Mouse (Mus musculus) forebrain, postnatal 0 days (tissue): ENCODE data around the gene Spg11. TPM values are rescaled to one million over a fixed set of nuclear protein-coding genes. Genes with fewer than 3 reads are reported as not detected.
A peak's percentile ranks its signal among the peaks of the same experiment; 100 is the strongest.

Source experiments
- ATAC-seq: fragments of 200-750 bp; cut with Nextera tagmentation; 2 replicates; pipeline ENCODE4 v1.8.0; 2017; ENCODE audit warnings: mild to moderate bottlenecking, moderate library complexity
- DNase-seq: peaks from one replicate; pipeline ENCODE4 v3.0.0-alpha.2; 2015
- H3K27ac ChIP-seq: fragments of 300-500 bp; sonication (generic); 2 replicates; pipeline ENCODE4 v1.5.1; 2014; ENCODE audit warnings: low read depth, mild to moderate bottlenecking, antibody characterized with exemption, low read length, moderate library complexity, mixed read lengths
- H3K27me3 ChIP-seq: fragments of 300-500 bp; sonication (generic); 2 replicates; pipeline ENCODE4 v1.6.1; 2014; ENCODE audit warnings: mild to moderate bottlenecking, low read length, mixed read lengths; ENCODE audit not compliant: insufficient read depth
- H3K36me3 ChIP-seq: fragments of 300-500 bp; sonication (generic); 2 replicates; pipeline ENCODE4 v1.6.1; 2014; ENCODE audit warnings: mild to moderate bottlenecking, moderate library complexity; ENCODE audit not compliant: insufficient read depth
- H3K4me1 ChIP-seq: fragments of 300-500 bp; sonication (generic); 2 replicates; pipeline ENCODE4 v1.6.1; 2014; ENCODE audit warnings: antibody characterized with exemption; ENCODE audit not compliant: insufficient read depth
- H3K4me2 ChIP-seq: fragments of 300-500 bp; sonication (generic); 2 replicates; pipeline ENCODE4 v1.6.1; 2014; ENCODE audit warnings: low read depth, mild to moderate bottlenecking, moderate library complexity
- H3K4me3 ChIP-seq: fragments of 300-500 bp; sonication (generic); 2 replicates; pipeline ENCODE4 v1.5.1; 2014; ENCODE audit warnings: low read depth, low read length, mixed read lengths
- H3K9ac ChIP-seq: fragments of 300-500 bp; sonication (generic); 2 replicates; pipeline ENCODE4 v1.6.1; 2014; ENCODE audit warnings: mild to moderate bottlenecking
- H3K9me3 ChIP-seq: fragments of 300-500 bp; sonication (generic); 2 replicates; pipeline ENCODE4 v1.6.1; 2016; ENCODE audit warnings: low read length
- CTCF ChIP-seq: sonication (generic); IDR thresholded peaks from 2 replicates; pipeline ENCODE4 v1.5.1; 2016; ENCODE audit warnings: antibody characterized with exemption, control low read depth, low read depth
- WGBS: fragments of 180-500 bp; shearing (Covaris S2); extraction: QIAGEN DNeasy Blood & Tissue Kit; methylation state at CpG from one replicate; pipeline ENCODE4 v1.1.7; 2014; 5-methylcytosine and 5-hydroxymethylcytosine counted together
- polyA plus RNA-seq: library from polyadenylated mRNA; unstranded; fragments of >200 nt; fragmentation: Nextera tagmentation; extraction: Ambion mirVana; gene quantifications from 2 replicates; pipeline ENCODE4 v1.2.1, GENCODE M21; 2015
- total RNA-seq: library from RNA; depleted of rRNA; stranded (reverse); fragments of >200 nt; gene quantifications from 2 replicates; pipeline ENCODE4 v1.2.3, GENCODE M21; 2014

Gene Spg11
- total and polyA plus RNA-seq, 2 experiments from 2014 or later: 4.5 to 22.7 TPM

- H3K4me3 ChIP-seq: no peak overlapping the region
- no peak for ATAC-seq
- H3K27me3 ChIP-seq: no peaks in the 10 kb centered on the region
- no peak overlapping the region for H3K27ac ChIP-seq
- WGBS: 62% methylated on average over 4 of the region's 4 CpGs
- no peaks in the 10 kb centered on the region for H3K36me3 ChIP-seq
- no peak overlapping the region for H3K9ac ChIP-seq
- no peak overlapping the region for H3K4me2 ChIP-seq
- no peaks in the 10 kb centered on the region for H3K4me1 ChIP-seq
- TF ChIP-seq CTCF: no peak
- no peak for DNase-seq
- no peaks in the 10 kb centered on the region for H3K9me3 ChIP-seq
Measured at GRCm38 (mm10) chr2:122145756-122146155, 27.6 kb upstream of the Spg11 start.

- H3K36me3 ChIP-seq: no peaks in the 10 kb centered on the region
- ATAC-seq: no peak
- no peaks in the 10 kb centered on the region for H3K9me3 ChIP-seq
- TF ChIP-seq CTCF: no peak
- no peaks in the 10 kb centered on the region for H3K4me1 ChIP-seq
- no peak overlapping the region for H3K27ac ChIP-seq
- H3K4me3 ChIP-seq: no peak overlapping the region
- no peak overlapping the region for H3K4me2 ChIP-seq
- DNase-seq: no peak
- H3K9ac ChIP-seq: no peak overlapping the region
- WGBS: 95% methylated on average over 3 of the region's 3 CpGs
- H3K27me3 ChIP-seq: no peaks in the 10 kb centered on the region
Measured at GRCm38 (mm10) chr2:122143111-122143510, 24.9 kb upstream of the Spg11 start.

GRCm38 (mm10) chr2:122141332-122141967 is 23.3 kb upstream of the Spg11 start:
- DNase-seq (no peak), ATAC-seq (peak; percentile 36; the same call in 1 of the 2 replicates)
- Histone ChIP-seq H3K27me3 (no peaks in the 10 kb centered on the region), H3K36me3 (no peaks in the 10 kb centered on the region), H3K9ac (no peak overlapping the region), H3K4me1 (no peaks in the 10 kb centered on the region), H3K9me3 (no peaks in the 10 kb centered on the region), H3K27ac (no peak overlapping the region), H3K4me2 (no peak overlapping the region), H3K4me3 (no peak overlapping the region)
- 76% methylated on average over 5 of the region's 5 CpGs for WGBS
- no peak for TF ChIP-seq CTCF

GRCm38 (mm10) chr2:122140815-122141214 is 22.6 kb upstream of the Spg11 start:
- no peaks in the 10 kb centered on the region for H3K4me1 ChIP-seq
- TF ChIP-seq CTCF: no peak
- H3K27ac ChIP-seq: no peak overlapping the region
- no peak overlapping the region for H3K9ac ChIP-seq
- WGBS: 80% methylated on average over 2 of the region's 2 CpGs
- H3K9me3 ChIP-seq: no peaks in the 10 kb centered on the region
- H3K4me3 ChIP-seq: no peak overlapping the region
- H3K27me3 ChIP-seq: no peaks in the 10 kb centered on the region
- H3K4me2 ChIP-seq: no peak overlapping the region
- no peaks in the 10 kb centered on the region for H3K36me3 ChIP-seq
- ATAC-seq (no peak), DNase-seq (no peak)

- no peak for DNase-seq
- no peaks in the 10 kb centered on the region for H3K36me3 ChIP-seq
- no peak overlapping the region for H3K27ac ChIP-seq
- H3K4me1 ChIP-seq: no peaks in the 10 kb centered on the region
- no peak for TF ChIP-seq CTCF
- ATAC-seq: no peak
- 72% methylated on average over 5 of the region's 5 CpGs for WGBS
- no peak overlapping the region for H3K4me2 ChIP-seq
- no peak overlapping the region for H3K9ac ChIP-seq
- H3K9me3 ChIP-seq: no peaks in the 10 kb centered on the region
- no peaks in the 10 kb centered on the region for H3K27me3 ChIP-seq
- no peak overlapping the region for H3K4me3 ChIP-seq
Measured at GRCm38 (mm10) chr2:122137839-122138465, 19.8 kb upstream of the Spg11 start.

GRCm38 (mm10) chr2:122132618-122133017 is 14.4 kb upstream of the Spg11 start:
- no peak overlapping the region for H3K27ac ChIP-seq
- H3K9me3 ChIP-seq: no peaks in the 10 kb centered on the region
- no peaks in the 10 kb centered on the region for H3K36me3 ChIP-seq
- H3K4me2 ChIP-seq: no peak overlapping the region
- H3K4me1 ChIP-seq: no peaks in the 10 kb centered on the region
- H3K4me3 ChIP-seq: no peak overlapping the region
- no peak for TF ChIP-seq CTCF
- DNase-seq (no peak), ATAC-seq (no peak)
- WGBS: 73% methylated on average over 2 of the region's 2 CpGs
- H3K9ac ChIP-seq: no peak overlapping the region
- H3K27me3 ChIP-seq: no peaks in the 10 kb centered on the region

- no peaks in the 10 kb centered on the region for H3K4me1 ChIP-seq
- no peaks in the 10 kb centered on the region for H3K27me3 ChIP-seq
- ATAC-seq: no peak
- H3K9me3 ChIP-seq: no peaks in the 10 kb centered on the region
- no peak for DNase-seq
- no peak for TF ChIP-seq CTCF
- no peak overlapping the region for H3K27ac ChIP-seq
- 94% methylated on average over 2 of the region's 2 CpGs for WGBS
- H3K4me2 ChIP-seq: no peak overlapping the region
- no peak overlapping the region for H3K4me3 ChIP-seq
- H3K9ac ChIP-seq: no peak overlapping the region
- H3K36me3 ChIP-seq: no peaks in the 10 kb centered on the region
Measured at GRCm38 (mm10) chr2:122132078-122132477, 13.9 kb upstream of the Spg11 start.
